Mouse (Mus musculus) cerebellum, postnatal 14 days (tissue): ENCODE measurements around the gene Hfe.

Experiments
- DNase-seq, 2 experiments: peaks; one replicate each; pipeline ENCODE4 v3.0.0; 2021; ENCODE audit warnings: mixed read lengths in 2 of 2

Gene Hfe

GRCm38 (mm10) chr13:23683755-23684281 is 26.8 kb downstream of the Hfe start, which contains the start of the genes Hist1h2ac and Hist1h2bc:
Gene Hist1h2ac (minus strand): TSS chr13:23683948.
Gene Hist1h2bc (plus strand): TSS chr13:23684199.
- DNase-seq, result peak; percentile 72 to 81

GRCm38 (mm10) chr13:23682947-23683754 is 27.5 kb downstream of the Hfe start:
- DNase-seq, result peak in 1 of 2 experiments; percentile 7

- DNase-seq, result no peak
Measured at GRCm38 (mm10) chr13:23682623-23682946, 28.1 kb downstream of the Hfe start.

GRCm38 (mm10) chr13:23681990-23682582 is 28.6 kb downstream of the Hfe start:
- no peak for DNase-seq

GRCm38 (mm10) chr13:23662536-23662935 is 48.1 kb downstream of the Hfe start:
- no peak for DNase-seq

- DNase-seq, result no peak
Measured at GRCm38 (mm10) chr13:23659636-23660366, 50.9 kb downstream of the Hfe start.
